Mouse (Mus musculus): ENCODE results near the gene Lrmda. TPM values are rescaled to one million over a fixed set of nuclear protein-coding genes. Genes with fewer than 3 reads are reported as not detected.
A peak's percentile ranks its signal among the peaks of the same experiment; 100 is the strongest.

The Lrmda gene
- polyA plus RNA-seq, 1 experiment from 2014 or later, result 0.53 TPM

- no peaks in the 10 kb centered on the region for H3K36me3 ChIP-seq (ENCODE audit: control insufficient read depth, insufficient read depth, low read length)
- H3K4me1 ChIP-seq (ENCODE audit: control insufficient read depth, insufficient read depth, low read length), result peaks cover 25% of the 10 kb centered on the region
- H3K9ac ChIP-seq (ENCODE audit: low read depth, low read length), result no peak overlapping the region
- peak overlapping the region; percentile 32 for H3K4me2 ChIP-seq (replicated peaks; ENCODE audit: low read depth, low read length)
- H3K4me3 ChIP-seq (ENCODE audit: low read length), result no peak overlapping the region
- H3K27me3 ChIP-seq (ENCODE audit: control insufficient read depth, insufficient read depth, low read length), result peaks cover 14% of the 10 kb centered on the region
- WGBS, result 9% methylated on average over 14 of the region's 14 CpGs
- no peak overlapping the region for H3K27ac ChIP-seq (ENCODE audit: low read depth, low read length)
- no peaks in the 10 kb centered on the region for H3K9me3 ChIP-seq (ENCODE audit: control insufficient read depth, low read length)
- ATAC-seq (ENCODE audit: low FRiP score, low TSS enrichment), result peak; percentile 91
Measured at GRCm38 (mm10) chr14:22168795-22169568, 149.5 kb downstream of the Lrmda start.

GRCm38 (mm10) chr14:22174757-22175156, 155.2 kb downstream of the Lrmda start:
- ATAC-seq (ENCODE audit: low FRiP score, low TSS enrichment), result peak; percentile 62; the same call in 1 of the 2 replicates
- Histone ChIP-seq H3K4me2 (replicated peaks; ENCODE audit: low read depth, low read length) (no peak overlapping the region), H3K9ac (ENCODE audit: low read depth, low read length) (no peak overlapping the region), H3K36me3 (ENCODE audit: control insufficient read depth, insufficient read depth, low read length) (no peaks in the 10 kb centered on the region), H3K4me3 (ENCODE audit: low read length) (no peak overlapping the region), H3K27me3 (ENCODE audit: control insufficient read depth, insufficient read depth, low read length) (0 out of 2 replicates have a peak, but pooled peaks cover 8% of the 10 kb centered on the region), H3K9me3 (ENCODE audit: control insufficient read depth, low read length) (no peaks in the 10 kb centered on the region), H3K4me1 (ENCODE audit: control insufficient read depth, insufficient read depth, low read length) (no peaks in the 10 kb centered on the region), H3K27ac (ENCODE audit: low read depth, low read length) (no peak overlapping the region)
- WGBS, result 22% methylated on average over 9 of the region's 9 CpGs

GRCm38 (mm10) chr14:22179761-22180160, 160.2 kb downstream of the Lrmda start:
- no peak overlapping the region for H3K4me2 ChIP-seq (replicated peaks; ENCODE audit: low read depth, low read length)
- H3K4me1 ChIP-seq (ENCODE audit: control insufficient read depth, insufficient read depth, low read length), result no peaks in the 10 kb centered on the region
- no peaks in the 10 kb centered on the region for H3K9me3 ChIP-seq (ENCODE audit: control insufficient read depth, low read length)
- no peak overlapping the region for H3K27ac ChIP-seq (ENCODE audit: low read depth, low read length)
- H3K9ac ChIP-seq (ENCODE audit: low read depth, low read length), result no peak overlapping the region
- no peak overlapping the region for H3K4me3 ChIP-seq (ENCODE audit: low read length)
- no peak for ATAC-seq (ENCODE audit: low FRiP score, low TSS enrichment)
- 76% methylated on average over 2 of the region's 2 CpGs for WGBS
- H3K36me3 ChIP-seq (ENCODE audit: control insufficient read depth, insufficient read depth, low read length), result no peaks in the 10 kb centered on the region
- H3K27me3 ChIP-seq (ENCODE audit: control insufficient read depth, insufficient read depth, low read length), result no peaks in the 10 kb centered on the region; the same call in 1 of the 2 replicates

GRCm38 (mm10) chr14:22181508-22181907, 162.0 kb downstream of the Lrmda start:
- Histone ChIP-seq H3K27me3 (ENCODE audit: control insufficient read depth, insufficient read depth, low read length) (no peaks in the 10 kb centered on the region; the same call in 1 of the 2 replicates), H3K4me1 (ENCODE audit: control insufficient read depth, insufficient read depth, low read length) (no peaks in the 10 kb centered on the region), H3K9ac (ENCODE audit: low read depth, low read length) (no peak overlapping the region), H3K4me2 (replicated peaks; ENCODE audit: low read depth, low read length) (no peak overlapping the region), H3K36me3 (ENCODE audit: control insufficient read depth, insufficient read depth, low read length) (no peaks in the 10 kb centered on the region), H3K4me3 (ENCODE audit: low read length) (no peak overlapping the region), H3K27ac (ENCODE audit: low read depth, low read length) (no peak overlapping the region), H3K9me3 (ENCODE audit: control insufficient read depth, low read length) (no peaks in the 10 kb centered on the region)
- no peak for ATAC-seq (ENCODE audit: low FRiP score, low TSS enrichment)
- 96% methylated on average over 5 of the region's 6 CpGs for WGBS

DNA sequence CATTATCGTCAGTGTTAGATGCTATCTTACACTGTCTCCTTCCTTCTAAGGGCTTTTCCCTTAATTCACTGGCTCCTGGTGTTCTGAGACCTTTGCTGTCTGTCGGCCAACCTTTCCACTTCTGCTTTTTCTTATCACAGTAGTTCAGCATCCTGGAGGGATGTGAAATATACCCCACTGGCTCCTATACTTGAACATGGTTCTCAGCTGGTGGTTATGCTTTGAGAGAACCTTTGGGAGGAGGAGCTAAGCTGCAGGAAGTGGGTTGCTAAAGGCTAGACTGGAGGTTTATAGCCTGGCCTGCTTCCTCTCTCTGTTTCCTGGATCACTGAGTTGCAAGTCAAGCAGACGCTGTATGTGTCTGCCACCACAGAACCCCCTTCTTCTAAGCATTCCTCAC, 163.7 kb downstream of the Lrmda start:
- H3K4me2 ChIP-seq (replicated peaks; ENCODE audit: low read depth, low read length), result no peak overlapping the region
- no peak for ATAC-seq (ENCODE audit: low FRiP score, low TSS enrichment)
- no peaks in the 10 kb centered on the region; the same call in 1 of the 2 replicates for H3K27me3 ChIP-seq (ENCODE audit: control insufficient read depth, insufficient read depth, low read length)
- no peak overlapping the region for H3K27ac ChIP-seq (ENCODE audit: low read depth, low read length)
- no peak overlapping the region for H3K4me3 ChIP-seq (ENCODE audit: low read length)
- H3K4me1 ChIP-seq (ENCODE audit: control insufficient read depth, insufficient read depth, low read length), result no peaks in the 10 kb centered on the region
- no peak overlapping the region for H3K9ac ChIP-seq (ENCODE audit: low read depth, low read length)
- H3K9me3 ChIP-seq (ENCODE audit: control insufficient read depth, low read length), result no peaks in the 10 kb centered on the region
- WGBS, result 70% methylated on average over 3 of the region's 3 CpGs
- no peaks in the 10 kb centered on the region for H3K36me3 ChIP-seq (ENCODE audit: control insufficient read depth, insufficient read depth, low read length)

GRCm38 (mm10) chr14:22185452-22185851, 165.9 kb downstream of the Lrmda start:
- ATAC-seq (ENCODE audit: low FRiP score, low TSS enrichment), result no peak
- H3K4me3 ChIP-seq (ENCODE audit: low read length), result no peak overlapping the region
- no peak overlapping the region for H3K9ac ChIP-seq (ENCODE audit: low read depth, low read length)
- no peaks in the 10 kb centered on the region for H3K9me3 ChIP-seq (ENCODE audit: control insufficient read depth, low read length)
- WGBS, result 79% methylated on average over 4 of the region's 4 CpGs
- H3K4me2 ChIP-seq (replicated peaks; ENCODE audit: low read depth, low read length), result no peak overlapping the region
- H3K36me3 ChIP-seq (ENCODE audit: control insufficient read depth, insufficient read depth, low read length), result no peaks in the 10 kb centered on the region
- H3K4me1 ChIP-seq (ENCODE audit: control insufficient read depth, insufficient read depth, low read length), result no peaks in the 10 kb centered on the region
- no peaks in the 10 kb centered on the region; the same call in 1 of the 2 replicates for H3K27me3 ChIP-seq (ENCODE audit: control insufficient read depth, insufficient read depth, low read length)
- H3K27ac ChIP-seq (ENCODE audit: low read depth, low read length), result no peak overlapping the region

DNA sequence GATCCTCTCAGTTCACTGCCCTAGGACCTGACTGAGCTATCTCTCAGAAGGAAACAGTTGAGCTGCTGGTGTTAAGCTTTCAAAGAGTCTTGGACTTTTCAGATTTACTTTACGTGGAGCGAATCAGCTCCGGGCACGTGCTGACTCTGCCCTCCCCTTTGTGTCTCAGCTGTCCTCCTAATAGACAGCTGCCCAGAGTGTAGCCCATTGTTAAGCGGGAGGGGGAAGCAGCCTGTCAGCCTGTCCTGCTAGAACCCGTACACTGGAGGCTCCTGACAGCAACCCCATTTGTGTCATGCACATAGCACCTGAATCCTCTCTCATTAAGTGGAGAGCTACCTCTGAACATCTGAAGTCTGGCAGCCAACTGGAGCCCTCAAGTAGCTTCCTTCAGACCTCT, 170.6 kb downstream of the Lrmda start:
- H3K4me3 ChIP-seq (ENCODE audit: low read length), result no peak overlapping the region
- no peaks in the 10 kb centered on the region for H3K36me3 ChIP-seq (ENCODE audit: control insufficient read depth, insufficient read depth, low read length)
- no peaks in the 10 kb centered on the region for H3K27me3 ChIP-seq (ENCODE audit: control insufficient read depth, insufficient read depth, low read length)
- no peak overlapping the region for H3K27ac ChIP-seq (ENCODE audit: low read depth, low read length)
- H3K4me1 ChIP-seq (ENCODE audit: control insufficient read depth, insufficient read depth, low read length), result no peaks in the 10 kb centered on the region
- no peak for ATAC-seq (ENCODE audit: low FRiP score, low TSS enrichment)
- H3K9ac ChIP-seq (ENCODE audit: low read depth, low read length), result no peak overlapping the region
- no peak overlapping the region for H3K4me2 ChIP-seq (replicated peaks; ENCODE audit: low read depth, low read length)
- H3K9me3 ChIP-seq (ENCODE audit: control insufficient read depth, low read length), result no peaks in the 10 kb centered on the region
- 66% methylated on average over 6 of the region's 6 CpGs for WGBS

DNA sequence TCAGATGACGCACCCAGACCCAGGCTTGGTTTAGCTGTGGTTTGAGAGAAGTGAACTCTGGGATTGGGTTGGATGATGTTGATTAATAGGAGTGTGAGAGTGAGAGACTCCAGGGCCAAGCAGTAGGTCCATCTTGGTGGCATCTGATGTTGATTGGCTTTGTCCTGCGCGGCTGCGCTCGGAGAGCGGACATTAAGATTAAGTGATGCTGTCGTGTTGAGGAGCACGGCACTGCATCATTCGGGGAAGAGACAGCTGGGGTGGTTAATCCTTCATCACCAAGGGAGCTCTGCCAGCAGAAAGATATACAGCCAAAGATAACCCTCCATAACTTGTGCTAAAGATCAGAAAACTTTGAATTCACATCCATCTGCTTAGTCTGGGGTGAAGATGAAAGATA, 172.7 kb downstream of the Lrmda start:
- Histone ChIP-seq H3K4me3 (ENCODE audit: low read length) (no peak overlapping the region), H3K36me3 (ENCODE audit: control insufficient read depth, insufficient read depth, low read length) (no peaks in the 10 kb centered on the region), H3K9ac (ENCODE audit: low read depth, low read length) (no peak overlapping the region; the same call in 1 of the 2 replicates), H3K4me2 (replicated peaks; ENCODE audit: low read depth, low read length) (no peak overlapping the region), H3K4me1 (ENCODE audit: control insufficient read depth, insufficient read depth, low read length) (no peaks in the 10 kb centered on the region), H3K9me3 (ENCODE audit: control insufficient read depth, low read length) (no peaks in the 10 kb centered on the region), H3K27me3 (ENCODE audit: control insufficient read depth, insufficient read depth, low read length) (no peaks in the 10 kb centered on the region; the same call in 1 of the 2 replicates), H3K27ac (ENCODE audit: low read depth, low read length) (no peak overlapping the region)
- WGBS, result 69% methylated on average over 9 of the region's 9 CpGs
- no peak for ATAC-seq (ENCODE audit: low FRiP score, low TSS enrichment)

DNA sequence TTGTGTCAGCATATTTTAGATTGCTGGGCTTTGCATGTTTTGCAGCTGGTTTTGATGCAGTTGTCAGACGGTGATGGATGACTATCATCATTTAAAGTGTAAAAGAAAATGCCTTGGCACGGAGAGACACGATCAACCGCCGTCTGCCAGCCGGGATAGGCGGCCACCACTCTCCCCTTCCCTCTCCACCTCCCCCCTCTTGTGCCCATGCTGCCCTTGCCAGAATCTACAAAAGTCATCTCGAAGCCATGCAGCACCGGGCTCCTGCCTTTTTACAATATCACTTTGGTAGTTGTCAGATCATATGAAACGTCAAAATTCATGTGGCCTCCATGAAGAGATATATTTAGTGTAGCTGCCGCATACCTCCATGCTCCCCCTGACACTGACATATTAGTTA, 178.5 kb downstream of the Lrmda start:
- H3K27me3 ChIP-seq (ENCODE audit: control insufficient read depth, insufficient read depth, low read length), result no peaks in the 10 kb centered on the region; the same call in 1 of the 2 replicates

More for the DNA sequence above, 178.5 kb downstream of the Lrmda start:
- H3K9me3 ChIP-seq (ENCODE audit: control insufficient read depth, low read length), result no peaks in the 10 kb centered on the region
- H3K27ac ChIP-seq (ENCODE audit: low read depth, low read length), result no peak overlapping the region
- no peak overlapping the region for H3K4me3 ChIP-seq (ENCODE audit: low read length)
- H3K36me3 ChIP-seq (ENCODE audit: control insufficient read depth, insufficient read depth, low read length), result no peaks in the 10 kb centered on the region
- WGBS, result 63% methylated on average over 11 of the region's 11 CpGs
- ATAC-seq (ENCODE audit: low FRiP score, low TSS enrichment), result no peak
- no peak overlapping the region for H3K9ac ChIP-seq (ENCODE audit: low read depth, low read length)
- no peak overlapping the region for H3K4me2 ChIP-seq (replicated peaks; ENCODE audit: low read depth, low read length)
- no peaks in the 10 kb centered on the region for H3K4me1 ChIP-seq (ENCODE audit: control insufficient read depth, insufficient read depth, low read length)

All from kidney, embryonic 14.5 days (tissue).